In the genomic region with DNA sequence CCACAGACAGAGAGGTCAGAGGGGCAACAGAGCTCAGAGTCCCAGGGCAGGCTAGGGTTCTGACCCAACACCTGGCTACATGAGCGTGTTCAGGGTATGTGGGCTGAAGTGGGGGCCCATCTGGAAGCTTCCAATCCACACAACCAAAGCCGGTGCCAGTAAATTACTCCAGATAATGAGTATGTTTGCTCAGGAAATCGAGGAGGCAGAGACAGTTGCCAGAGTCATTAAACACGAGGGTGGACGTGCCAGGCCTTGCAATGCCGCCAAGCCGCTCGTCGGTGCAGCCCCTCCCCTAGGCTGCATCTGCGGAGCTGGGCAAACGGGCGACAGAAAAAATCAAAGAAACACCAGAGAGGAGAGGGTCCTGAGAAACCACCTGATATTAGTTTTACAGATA, we compare ENCODE assay signal across 12 mouse cellular contexts.
DNase-seq lines count a peak whose midpoint lies in the region; ATAC-seq and TF ChIP-seq lines count a peak whose summit lies in the region.
"Had no signal": no experiment of that assay in that cellular context is flagged by ENCODE, and none has a peak within 500 bp of the region (broad histone marks: within the 10 kb centered on the region; RNA-seq: fewer than 3 reads in every experiment).

No protein-coding gene starts in this region.

- TF ChIP-seq CTCF in testis, adult 2 months (IDR thresholded peaks at IDR 0.05; ENCODE audit: control insufficient read depth, insufficient read depth, insufficient replicate concordance, low read depth, low read length): no peak

- 60% methylated on average over 12 of the region's 12 CpGs for WGBS in hindbrain, embryonic 16.5 days
- 84% methylated on average over 12 of the region's 12 CpGs for WGBS in hindbrain, embryonic 11.5 days

- H3K4me1 ChIP-seq in hindbrain, embryonic 16.5 days (ENCODE audit: control insufficient read depth, insufficient read depth, low read depth, low read length): no peaks in the 10 kb centered on the region; the same call in 1 of the 2 replicates
- no peaks in the 10 kb centered on the region for H3K4me1 ChIP-seq in hindbrain, embryonic 11.5 days (replicated peaks; ENCODE audit: control insufficient read depth, insufficient read depth, low read length)
- no peaks in the 10 kb centered on the region for H3K4me1 ChIP-seq in testis, adult 2 months (ENCODE audit: control insufficient read depth, insufficient read depth, low read length)
- H3K4me1 ChIP-seq: stomach, embryonic 15.5 days had no signal

- no peaks in the 10 kb centered on the region for H3K36me3 ChIP-seq in hindbrain, embryonic 16.5 days (ENCODE audit: control insufficient read depth, insufficient read depth, low read length)
- H3K36me3 ChIP-seq in hindbrain, embryonic 11.5 days (ENCODE audit: control insufficient read depth, insufficient read depth, low read length): no peaks in the 10 kb centered on the region
- no peaks in the 10 kb centered on the region for H3K36me3 ChIP-seq in testis, adult 2 months (ENCODE audit: control insufficient read depth, insufficient read depth, low read length)
- H3K36me3 ChIP-seq: stomach, embryonic 15.5 days had no signal

- H3K4me3 ChIP-seq in hindbrain, embryonic 16.5 days (ENCODE audit: low read length): no peak overlapping the region
- no peak overlapping the region for H3K4me3 ChIP-seq in hindbrain, embryonic 11.5 days (ENCODE audit: low read depth, low read length)
- H3K4me3 ChIP-seq in testis, adult 2 months (ENCODE audit: control insufficient read depth, low read depth, low read length): peak overlapping the region; percentile 36
- H3K4me3 ChIP-seq: stomach, embryonic 15.5 days had no signal

- no peaks in the 10 kb centered on the region for H3K27me3 ChIP-seq in hindbrain, embryonic 16.5 days (replicated peaks; ENCODE audit: control insufficient read depth, insufficient read depth, low read length)
- H3K27me3 ChIP-seq in hindbrain, embryonic 11.5 days (ENCODE audit: control insufficient read depth, insufficient read depth, low read length): no peaks in the 10 kb centered on the region
- no peaks in the 10 kb centered on the region for H3K27me3 ChIP-seq in testis, adult 2 months (ENCODE audit: control insufficient read depth, insufficient read depth, low read length)
- H3K27me3 ChIP-seq: stomach, embryonic 15.5 days had no signal

- H3K9ac ChIP-seq in hindbrain, embryonic 16.5 days (ENCODE audit: low read depth, low read length): no peak overlapping the region
- no peak overlapping the region for H3K9ac ChIP-seq in hindbrain, embryonic 11.5 days (ENCODE audit: low read depth, low read length)
- H3K9ac ChIP-seq: stomach, embryonic 15.5 days had no signal

- no peak overlapping the region for H3K4me2 ChIP-seq in hindbrain, embryonic 16.5 days (ENCODE audit: low read length)
- no peak overlapping the region for H3K4me2 ChIP-seq in hindbrain, embryonic 11.5 days (replicated peaks; ENCODE audit: low read depth, low read length)
- H3K4me2 ChIP-seq: heart, embryonic 11.5 days; stomach, embryonic 15.5 days had no signal

- no peaks in the 10 kb centered on the region for H3K9me3 ChIP-seq in hindbrain, embryonic 16.5 days (ENCODE audit: control insufficient read depth, low read length)
- no peaks in the 10 kb centered on the region for H3K9me3 ChIP-seq in hindbrain, embryonic 11.5 days (ENCODE audit: control insufficient read depth, low read length)
- H3K9me3 ChIP-seq: stomach, embryonic 15.5 days had no signal

- no peak for TF ChIP-seq POLR2A in testis, adult 2 months (IDR thresholded peaks at IDR 0.05; ENCODE audit: control insufficient read depth, low read depth, low read length)

- ATAC-seq in hindbrain, embryonic 16.5 days: peak; percentile 48
- ATAC-seq in hindbrain, embryonic 11.5 days (ENCODE audit: low FRiP score): no peak
- ATAC-seq: inflammation-experienced regulatory T-cells, adult 6 months had no signal

- DNase-seq in hindbrain, embryonic 11.5 days (ENCODE audit: low spot score): no peak
- DNase-seq in testis, postnatal 14 days (ENCODE audit: low spot score): no peak
- peak; percentile 33 for DNase-seq in layer of hippocampus, adult 9-11 months
- DNase-seq in right cerebral cortex, postnatal 4 days: peak; percentile 55
- no peak for DNase-seq in ovary, adult 18-20 months (ENCODE audit: low spot score)
- DNase-seq: embryo, embryonic 11 days; kidney, postnatal 4 days had no signal

- no peak overlapping the region for H3K27ac ChIP-seq in hindbrain, embryonic 16.5 days (ENCODE audit: low read depth, low read length)
- no peak overlapping the region for H3K27ac ChIP-seq in hindbrain, embryonic 11.5 days (ENCODE audit: low read depth, low read length)
- no peak overlapping the region for H3K27ac ChIP-seq in testis, adult 2 months (ENCODE audit: control insufficient read depth, insufficient read depth, low read depth, low read length)
- H3K27ac ChIP-seq: stomach, embryonic 15.5 days had no signal

Comparison
In these comparisons a context has a peak if more than half of its experiments do, and no peak if none do; other contexts are left out.
1. DNase-seq: peak in layer of hippocampus, adult 9-11 months (single experiment) and right cerebral cortex, postnatal 4 days (single experiment); none in hindbrain, embryonic 11.5 days (single experiment), testis, postnatal 14 days (single experiment) and ovary, adult 18-20 months (single experiment).